Mouse (Mus musculus) Patski (cell line): ENCODE measurements around the gene Fstl3. TPM values are rescaled to one million over a fixed set of nuclear protein-coding genes. Genes with fewer than 3 reads are reported as not detected.

ENCODE experiments used
- ATAC-seq: fragments of 100-300 bp; one replicate; pipeline ENCODE4 v1.8.0; 2021
- CTCF ChIA-PET: fragments of 350-600 bp; sonication (Branson Sonifier 250); formaldehyde crosslinking; loops from one replicate; lab custom pipeline; 2022; ENCODE audit warnings: inconsistent platforms; lab: Charles Lee
- POLR2A ChIA-PET: fragments of 350-600 bp; sonication (Branson Sonifier 250); formaldehyde crosslinking; loops from one replicate; lab custom pipeline; 2022; ENCODE audit warnings: antibody characterized with exemption, inconsistent platforms; lab: Charles Lee
- DNase-seq: peaks from one replicate; pipeline ENCODE4 v3.0.0-alpha.2; 2011; ENCODE audit warnings: low read depth, low spot score
- H3K27me3 ChIP-seq: fragments of 371-371 bp; one replicate; pipeline ENCODE4 v1.5.1; 2021
- CTCF ChIP-seq: fragments of 100-300 bp; IDR thresholded peaks from one replicate; pipeline ENCODE4 v1.5.1; 2021
- in situ Hi-C: fragments of 300-500 bp; cut with MboI; formaldehyde crosslinking; loops from 3 replicates; pipeline ENCODE4 v1.11.1; 2018; ENCODE audit warnings: low pct_unique_long_range_greater_than_20kb, mixed read lengths
- polyA plus RNA-seq: library from polyadenylated mRNA; unstranded; gene quantifications from one replicate; pipeline ENCODE4 v1.2.3, GENCODE M21; 2021

Gene Fstl3
- polyA plus RNA-seq, 1 experiment from 2014 or later: 2.3 TPM

DNA sequence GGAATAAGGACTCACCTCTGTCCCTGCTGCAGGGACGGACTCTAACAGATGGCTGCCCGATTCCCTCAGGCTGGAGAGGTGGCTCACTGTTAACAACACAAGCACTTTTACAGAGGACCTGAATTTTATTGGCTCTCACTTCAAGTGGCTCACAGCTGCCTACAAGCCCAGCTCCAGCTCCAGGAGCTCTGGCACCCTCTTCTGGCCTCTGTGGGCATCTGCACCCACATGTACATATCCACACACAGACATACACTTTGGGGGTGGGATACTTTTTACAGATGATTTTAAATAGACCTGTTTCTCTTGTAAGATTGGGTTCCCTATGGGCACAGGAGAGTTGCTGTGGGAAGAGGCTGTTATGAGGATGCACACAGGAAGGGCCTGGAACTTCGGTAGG is 4.8 kb upstream of the Fstl3 start:
- no peaks in the 10 kb centered on the region for H3K27me3 ChIP-seq
- ChIA-PET POLR2A (no interaction called here), CTCF (no interaction called here)
- no peak for TF ChIP-seq CTCF
- ATAC-seq (no peak), DNase-seq (no peak)
- in situ Hi-C loops: no loop called here

DNA sequence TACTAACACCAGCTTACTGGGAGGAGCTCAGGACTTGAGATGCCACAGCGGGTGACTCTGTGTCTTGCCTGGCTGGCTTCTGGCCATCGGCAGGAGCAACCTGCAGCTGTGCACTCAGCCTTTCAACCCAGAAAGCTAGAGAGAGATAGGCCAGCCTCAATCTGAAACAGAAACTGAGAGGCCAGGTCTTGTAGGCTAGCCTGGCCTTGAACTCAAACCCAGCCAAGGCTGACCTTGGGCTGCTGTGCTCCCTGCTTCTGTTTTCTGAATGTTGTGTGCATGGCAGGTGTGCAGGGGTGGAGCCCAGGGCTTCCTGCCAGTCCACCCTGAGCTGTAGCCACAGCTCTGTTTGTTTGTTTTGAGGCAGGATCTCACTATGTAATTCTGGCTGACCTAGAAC is 3.9 kb upstream of the Fstl3 start:
- no peak for TF ChIP-seq CTCF
- ChIA-PET POLR2A (no interaction called here), CTCF (interaction anchor here (1.4 kb wide), 1 partner anchor 15 kb away, joined by 4 read pairs; no protein-coding TSS in a partner anchor)
- in situ Hi-C loops: no loop called here
- no peaks in the 10 kb centered on the region for H3K27me3 ChIP-seq
- ATAC-seq: no peak
- DNase-seq: no peak

DNA sequence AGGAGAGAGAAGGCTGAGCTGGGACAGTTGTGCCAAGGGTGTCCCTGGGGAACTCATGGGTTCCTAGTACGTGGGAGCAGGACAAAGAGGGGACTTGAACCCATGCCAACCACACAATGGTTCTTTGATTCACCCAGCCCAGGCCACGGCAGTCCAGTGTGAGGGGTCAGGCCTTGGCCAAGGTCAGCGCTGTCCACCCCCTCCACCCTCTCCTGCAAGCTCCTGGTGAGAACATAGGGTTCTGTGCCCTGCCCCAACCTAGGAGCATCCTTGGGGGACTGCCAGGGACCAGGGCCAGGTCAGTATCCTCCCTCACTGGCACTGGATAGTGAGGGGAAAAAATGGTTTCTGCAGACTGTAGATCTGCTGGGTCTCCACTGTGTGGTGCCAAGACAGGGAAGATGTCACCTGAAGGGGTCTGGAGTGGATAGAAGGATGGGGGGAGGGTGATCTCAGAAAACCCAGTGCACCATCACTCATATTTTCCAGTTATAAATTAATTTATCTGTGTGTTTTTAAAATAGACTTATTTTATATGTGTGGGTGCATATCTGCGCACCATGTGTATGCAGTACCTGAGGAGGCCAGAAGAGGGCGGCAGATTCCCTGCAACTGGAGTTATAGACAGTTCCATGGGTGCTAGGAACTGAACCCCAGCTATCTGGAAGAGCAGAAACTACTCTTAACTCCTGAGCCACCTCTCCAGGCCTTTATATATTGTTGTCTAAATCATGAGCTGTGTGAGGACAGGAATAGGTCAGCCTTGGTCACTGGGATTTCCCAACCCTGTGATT is 2.4 kb upstream of the Fstl3 start:
- ATAC-seq (no peak), DNase-seq (no peak)
- in situ Hi-C loops: no loop called here
- ChIA-PET CTCF (no interaction called here), POLR2A (no interaction called here)
- no peak for TF ChIP-seq CTCF
- no peaks in the 10 kb centered on the region for H3K27me3 ChIP-seq

DNA sequence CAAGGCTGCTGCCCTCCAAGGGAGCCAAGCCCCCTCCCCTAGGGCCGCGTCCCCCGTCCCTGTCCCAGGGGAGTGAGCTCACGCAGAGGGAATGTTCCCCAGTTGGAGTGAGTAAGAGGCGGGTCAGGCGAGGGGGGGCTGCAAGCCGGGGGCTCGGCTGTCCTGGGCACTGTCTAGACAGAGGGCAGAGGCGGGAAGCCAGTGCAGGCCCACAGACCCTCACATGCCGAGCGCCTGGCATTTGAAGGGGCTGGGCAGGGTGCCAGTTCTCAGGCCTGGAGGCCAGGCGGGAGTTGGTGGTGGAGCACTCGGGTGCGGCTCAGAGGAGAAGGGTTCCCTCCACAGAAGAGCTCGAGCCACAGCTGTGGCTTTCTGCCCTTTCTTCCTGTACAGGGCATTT is 934 bp downstream of the Fstl3 start:
- ATAC-seq (no peak), DNase-seq (no peak)
- no peak for TF ChIP-seq CTCF
- POLR2A ChIA-PET: interaction anchor here (1.9 kb wide), 1 partner anchor 10 kb away, joined by 8 read pairs; no protein-coding TSS in a partner anchor
- in situ Hi-C loops: no loop called here
- no peaks in the 10 kb centered on the region for H3K27me3 ChIP-seq
- CTCF ChIA-PET: interaction anchor here (1.2 to 1.5 kb wide), 2 partner anchors 9 to 17 kb away, joined by 3 to 9 read pairs; no protein-coding TSS in a partner anchor

DNA sequence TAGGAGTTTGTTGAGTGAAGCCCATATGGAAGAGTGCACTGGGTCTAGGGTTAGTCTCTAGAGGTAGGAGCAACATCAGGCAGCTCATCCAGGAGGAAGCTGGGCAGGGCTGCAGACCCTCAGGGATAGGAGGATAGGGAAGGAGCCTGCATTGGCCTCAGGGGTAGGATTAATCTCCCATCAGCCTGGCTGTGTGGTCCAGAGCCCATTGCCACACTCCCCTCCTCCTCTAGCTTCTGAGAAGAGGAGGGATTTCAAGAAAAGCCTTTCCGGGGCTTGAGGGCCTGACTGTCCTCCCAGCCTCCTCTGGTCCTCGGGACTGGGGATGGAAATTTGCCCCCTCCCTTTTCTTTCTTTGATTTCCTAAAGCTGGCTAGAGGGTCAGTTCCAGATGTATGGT is 2.1 kb downstream of the Fstl3 start:
- POLR2A ChIA-PET: interaction anchor here (1.9 kb wide), 1 partner anchor 11 kb away, joined by 8 read pairs; no protein-coding TSS in a partner anchor

DNA sequence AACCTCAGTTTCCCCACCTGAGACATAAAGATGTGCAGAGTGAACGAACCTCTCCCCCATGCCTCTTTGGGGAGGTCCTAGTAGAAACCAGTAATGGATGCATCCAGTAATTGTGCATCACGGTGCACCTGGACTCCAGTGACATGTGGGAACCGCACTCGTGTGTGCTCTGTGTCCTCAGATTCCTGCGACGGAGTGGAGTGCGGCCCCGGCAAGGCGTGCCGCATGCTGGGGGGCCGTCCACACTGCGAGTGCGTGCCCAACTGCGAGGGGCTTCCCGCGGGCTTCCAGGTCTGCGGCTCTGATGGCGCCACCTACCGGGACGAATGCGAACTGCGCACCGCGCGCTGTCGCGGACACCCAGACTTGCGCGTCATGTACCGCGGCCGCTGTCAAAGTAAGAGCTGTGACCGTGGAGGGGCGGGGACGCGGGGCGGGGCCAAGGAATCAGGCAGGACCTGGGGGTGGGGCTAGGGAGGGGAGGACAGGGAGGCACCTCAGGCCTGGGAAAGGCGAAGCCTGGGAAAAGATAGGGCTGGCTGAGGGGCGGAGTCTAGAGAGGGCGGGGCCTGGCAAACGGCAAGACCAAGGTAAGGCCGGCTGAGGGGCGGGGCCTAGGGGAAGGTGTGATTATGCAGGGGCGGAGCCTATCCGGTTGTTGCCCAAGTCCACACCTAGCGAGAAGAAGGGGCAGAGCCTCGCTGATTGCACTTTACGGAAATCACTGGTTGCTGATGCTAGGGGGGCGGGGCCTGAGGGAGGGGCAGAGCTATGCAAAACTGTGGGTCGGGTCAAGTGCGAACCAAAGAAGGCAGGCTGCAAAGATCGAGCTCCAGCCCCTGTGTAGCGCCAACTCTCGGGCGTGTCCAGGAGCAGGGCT is 3.0 kb downstream of the Fstl3 start:
- ATAC-seq (peak; percentile 87), DNase-seq (peak; percentile 88)
- ChIA-PET CTCF (interaction anchor here (0.6 to 2.7 kb wide), 11 partner anchors 9 to 75 kb away, joined by 3 to 21 read pairs (median 4); partner anchors contain the start of genes Misp and Rnf126), POLR2A (interaction anchor here (0.7 to 1.9 kb wide), 2 partner anchors 12 to 66 kb away, joined by 5 to 8 read pairs; no protein-coding TSS in a partner anchor)
- no peak for TF ChIP-seq CTCF
- no peaks in the 10 kb centered on the region for H3K27me3 ChIP-seq
- in situ Hi-C loops: loop anchor here (10.0 kb wide), 1 partner anchor 85 kb away; no protein-coding TSS in a partner anchor

More for the DNA sequence above, 2.1 kb downstream of the Fstl3 start:
- no peak for ATAC-seq
- H3K27me3 ChIP-seq: no peaks in the 10 kb centered on the region
- no peak for DNase-seq
- CTCF ChIA-PET: interaction anchor here (0.9 to 2.7 kb wide), 3 partner anchors 9 to 15 kb away, joined by 3 to 21 read pairs (median 12); no protein-coding TSS in a partner anchor
- in situ Hi-C loops: no loop called here
- no peak for TF ChIP-seq CTCF

DNA sequence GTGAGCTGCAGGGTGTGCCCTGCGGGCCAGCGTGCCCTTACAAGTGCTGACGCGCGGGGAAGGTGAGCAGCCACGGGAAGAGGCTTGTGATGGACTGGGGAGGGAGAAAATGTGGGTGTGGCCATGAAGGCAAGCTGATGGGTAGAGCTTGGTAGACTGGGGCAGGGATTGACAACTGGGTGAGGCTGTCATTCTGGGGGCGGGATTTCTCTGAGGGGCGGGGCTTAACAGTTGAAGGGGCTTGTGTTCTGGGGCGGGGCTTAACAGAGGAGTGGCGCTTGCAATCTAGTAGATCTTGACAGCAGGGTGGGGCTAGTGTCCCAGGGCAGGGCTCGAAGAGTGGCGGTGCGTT is 3.6 kb downstream of the Fstl3 start:
- no peak for DNase-seq
- TF ChIP-seq CTCF: no peak
- ChIA-PET POLR2A (interaction anchor here (0.7 kb wide), 1 partner anchor 67 kb away, joined by 5 read pairs; no protein-coding TSS in a partner anchor), CTCF (interaction anchor here (0.6 to 2.7 kb wide), 10 partner anchors 8 to 75 kb away, joined by 3 to 21 read pairs (median 4); partner anchors contain the start of genes Misp and Rnf126)
- in situ Hi-C loops: loop anchor here (10.0 kb wide), 1 partner anchor 86 kb away; no protein-coding TSS in a partner anchor
- ATAC-seq: peak; percentile 51
- no peaks in the 10 kb centered on the region for H3K27me3 ChIP-seq

DNA sequence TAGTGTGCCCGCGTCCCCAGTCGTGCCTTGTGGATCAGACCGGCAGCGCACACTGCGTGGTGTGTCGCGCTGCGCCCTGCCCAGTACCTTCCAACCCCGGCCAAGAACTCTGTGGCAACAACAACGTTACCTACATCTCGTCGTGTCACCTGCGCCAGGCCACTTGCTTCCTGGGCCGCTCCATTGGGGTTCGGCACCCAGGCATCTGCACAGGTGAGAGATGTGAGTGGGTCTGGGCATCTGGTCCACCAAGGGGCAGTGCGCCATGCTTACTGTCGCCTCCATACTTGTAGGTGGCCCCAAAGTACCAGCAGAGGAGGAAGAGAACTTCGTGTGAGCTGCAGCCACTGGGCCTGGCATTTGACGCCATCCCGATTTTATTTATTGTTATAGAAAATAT is 4.1 kb downstream of the Fstl3 start:
- in situ Hi-C loops: loop anchor here (10.0 kb wide), 1 partner anchor 86 kb away; no protein-coding TSS in a partner anchor
- CTCF ChIA-PET: interaction anchor here (2.7 kb wide), 1 partner anchor 8 kb away, joined by 12 read pairs; no protein-coding TSS in a partner anchor
- H3K27me3 ChIP-seq: no peaks in the 10 kb centered on the region
- no peak for TF ChIP-seq CTCF
- no peak for ATAC-seq
- POLR2A ChIA-PET: no interaction called here
- DNase-seq: no peak

DNA sequence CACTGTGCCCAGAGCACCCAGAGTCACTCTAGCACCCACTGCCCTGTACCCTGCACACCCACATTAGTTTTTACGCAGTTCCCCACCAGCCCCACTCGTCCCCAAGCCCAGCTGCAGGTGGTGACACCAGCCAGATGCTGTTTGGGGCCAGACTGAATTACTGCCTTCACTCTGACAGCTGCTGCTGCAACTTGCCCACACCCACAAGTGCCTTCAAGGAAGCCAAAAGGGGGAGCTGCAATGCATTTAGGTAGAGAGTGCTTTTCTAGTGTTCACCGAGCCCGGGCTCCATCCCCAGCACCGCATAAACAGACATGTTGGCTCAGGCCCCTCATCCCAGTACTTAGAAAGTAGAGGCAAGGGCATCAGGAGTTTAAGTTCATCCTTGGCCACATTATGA is 4.9 kb downstream of the Fstl3 start:
- POLR2A ChIA-PET: no interaction called here
- no peak for DNase-seq
- no peaks in the 10 kb centered on the region for H3K27me3 ChIP-seq
- no peak for ATAC-seq
- no peak for TF ChIP-seq CTCF
- CTCF ChIA-PET: no interaction called here
- in situ Hi-C loops: loop anchor here (10.0 kb wide), 1 partner anchor 87 kb away; no protein-coding TSS in a partner anchor

DNA sequence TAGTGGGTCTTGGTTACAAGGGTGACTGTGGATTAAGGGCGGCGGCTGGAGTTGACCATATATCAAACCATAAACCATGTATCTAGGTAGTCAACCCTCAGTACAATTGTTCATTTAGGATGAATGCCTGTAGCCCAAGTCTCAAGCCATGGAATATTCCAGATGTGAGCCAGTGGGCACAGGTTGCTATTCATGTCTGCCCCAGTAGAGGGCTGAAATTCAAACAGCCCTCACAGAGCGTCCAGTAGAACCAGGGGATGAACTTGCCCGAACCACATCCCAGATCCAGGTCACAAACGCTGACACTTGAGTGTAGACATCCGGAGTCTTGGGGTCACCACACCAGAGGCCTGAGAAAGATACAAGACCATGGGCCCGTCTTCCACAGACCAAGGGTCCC is 6.0 kb downstream of the Fstl3 start:
- TF ChIP-seq CTCF: no peak
- in situ Hi-C loops: loop anchor here (10.0 kb wide), 1 partner anchor 88 kb away; no protein-coding TSS in a partner anchor
- DNase-seq (no peak), ATAC-seq (no peak)
- CTCF ChIA-PET: no interaction called here
- POLR2A ChIA-PET: interaction anchor here (0.6 kb wide), 1 partner anchor 19 kb away, joined by 3 read pairs; no protein-coding TSS in a partner anchor
- H3K27me3 ChIP-seq: no peaks in the 10 kb centered on the region
